In the genomic region with DNA sequence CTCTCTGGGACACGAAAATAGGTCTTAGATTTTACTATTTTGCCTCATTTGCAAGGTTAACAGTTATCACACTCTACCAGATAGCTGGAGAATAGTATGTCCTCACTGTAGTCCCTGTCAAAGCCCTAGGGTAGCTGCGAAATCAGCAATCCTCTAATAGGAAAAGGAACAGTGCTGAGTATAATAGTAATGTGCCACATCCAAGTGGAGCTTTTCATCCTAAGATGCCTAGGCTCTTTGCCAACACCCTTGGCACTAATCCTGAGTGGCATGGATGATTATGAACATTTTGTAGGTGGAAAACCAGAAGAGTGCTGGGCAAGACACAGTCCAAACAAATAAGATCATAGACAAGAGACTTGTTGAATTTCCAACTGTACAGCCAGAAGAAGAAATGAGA, we compare ENCODE assay signal across 10 mouse cellular contexts.
DNase-seq lines count a peak whose midpoint lies in the region; ATAC-seq and TF ChIP-seq lines count a peak whose summit lies in the region.
"Had no signal": no experiment of that assay in that cellular context is flagged by ENCODE, and none has a peak within 500 bp of the region (broad histone marks: within the 10 kb centered on the region; RNA-seq: fewer than 3 reads in every experiment).

No protein-coding gene starts in this region.

- H3K27me3 ChIP-seq in cerebellum, adult 2 months (ENCODE audit: control insufficient read depth, insufficient read depth, low read length) = no peaks in the 10 kb centered on the region
- no peaks in the 10 kb centered on the region for H3K27me3 ChIP-seq in forebrain, embryonic 14.5 days (replicated peaks; ENCODE audit: control insufficient read depth, insufficient read depth, low read length)
- H3K27me3 ChIP-seq: embryonic facial prominence, embryonic 13.5 days; liver, embryonic 15.5 days; megakaryocyte, embryonic 14.5 days had no signal

- H3K4me2 ChIP-seq in forebrain, embryonic 14.5 days (ENCODE audit: low read length) = no peak overlapping the region
- H3K4me2 ChIP-seq: embryonic facial prominence, embryonic 13.5 days; liver, embryonic 15.5 days had no signal

- 42% methylated on average over 2 of the region's 2 CpGs for WGBS in cerebellum, adult 2 months
- WGBS in forebrain, embryonic 14.5 days = 23% methylated on average over 2 of the region's 2 CpGs

- H3K4me1 ChIP-seq in cerebellum, adult 2 months (ENCODE audit: control insufficient read depth, insufficient read depth, low read length) = peaks cover 6% of the 10 kb centered on the region; the same call in 1 of the 2 replicates
- peaks cover 6% of the 10 kb centered on the region for H3K4me1 ChIP-seq in forebrain, embryonic 14.5 days (ENCODE audit: control insufficient read depth, insufficient read depth, low read length)
- H3K4me1 ChIP-seq: embryonic facial prominence, embryonic 13.5 days; liver, embryonic 15.5 days; megakaryocyte, embryonic 14.5 days had no signal

- DNase-seq in layer of hippocampus, adult 2 months (ENCODE audit: low spot score in 2 of 2) = peak; percentile 13 to 20
- no peak for DNase-seq in layer of hippocampus, adult 11-12 months (ENCODE audit: low spot score)
- peak; percentile 79 to 84 for DNase-seq in cerebellum, adult 2 months
- DNase-seq in forebrain, embryonic 14.5 days (ENCODE audit: low spot score) = peak; percentile 72
- peak; percentile 37 to 38 for DNase-seq in right cerebral cortex, adult 2 months (ENCODE audit: low spot score in 2 of 2)
- no peak for DNase-seq in spleen, postnatal 10 days (ENCODE audit: low spot score in 2 of 2)
- no peak for DNase-seq in MN1 (ENCODE audit: low spot score)

- H3K9ac ChIP-seq in forebrain, embryonic 14.5 days (ENCODE audit: low read length) = no peak overlapping the region
- H3K9ac ChIP-seq: embryonic facial prominence, embryonic 13.5 days; liver, embryonic 15.5 days had no signal

- H3K9me3 ChIP-seq in forebrain, embryonic 14.5 days (replicated peaks; ENCODE audit: control insufficient read depth, low read length) = no peaks in the 10 kb centered on the region
- H3K9me3 ChIP-seq: embryonic facial prominence, embryonic 13.5 days; liver, embryonic 15.5 days; megakaryocyte, embryonic 14.5 days had no signal

- no peak overlapping the region for H3K4me3 ChIP-seq in layer of hippocampus, adult 2 months
- no peak overlapping the region for H3K4me3 ChIP-seq in cerebellum, adult 2 months (replicated peaks; ENCODE audit: insufficient read depth, low read depth, low read length)
- H3K4me3 ChIP-seq in forebrain, embryonic 14.5 days (ENCODE audit: low read depth, low read length) = no peak overlapping the region
- H3K4me3 ChIP-seq: embryonic facial prominence, embryonic 13.5 days; liver, embryonic 15.5 days; megakaryocyte, embryonic 14.5 days had no signal

- TF ChIP-seq POLR2A in cerebellum, adult 2 months (IDR thresholded peaks at IDR 0.05; ENCODE audit: borderline replicate concordance, insufficient read depth, low read length) = no peak

- peak; percentile 76 for ATAC-seq in forebrain, embryonic 14.5 days

- no peak overlapping the region for H3K27ac ChIP-seq in layer of hippocampus, adult 2 months
- no peak overlapping the region for H3K27ac ChIP-seq in cerebellum, adult 2 months (ENCODE audit: insufficient read depth, low read length)
- no peak overlapping the region for H3K27ac ChIP-seq in forebrain, embryonic 14.5 days (ENCODE audit: low read depth, low read length)
- H3K27ac ChIP-seq: embryonic facial prominence, embryonic 13.5 days; liver, embryonic 15.5 days had no signal

- H3K36me3 ChIP-seq in forebrain, embryonic 14.5 days (ENCODE audit: control insufficient read depth, insufficient read depth, low read length) = no peaks in the 10 kb centered on the region
- H3K36me3 ChIP-seq: embryonic facial prominence, embryonic 13.5 days; liver, embryonic 15.5 days had no signal

- no peak for TF ChIP-seq CTCF in layer of hippocampus, adult 2 months (conservative IDR thresholded peaks at IDR 0.05)
- no peak for TF ChIP-seq CTCF in cerebellum, adult 2 months (IDR thresholded peaks at IDR 0.05; ENCODE audit: borderline replicate concordance, insufficient read depth, low read depth, low read length)

Comparison
In these comparisons a context has a peak if more than half of its experiments do, and no peak if none do; other contexts are left out.
1. DNase-seq: peak in layer of hippocampus, adult 2 months (2 of 2), cerebellum, adult 2 months (2 of 2), forebrain, embryonic 14.5 days (single experiment) and right cerebral cortex, adult 2 months (2 of 2); none in layer of hippocampus, adult 11-12 months (single experiment), spleen, postnatal 10 days (0 of 2) and MN1 (single experiment).